Mouse (Mus musculus) stomach, postnatal 0 days (tissue): ENCODE results near the gene Ivd.

Experiments
- CTCF ChIP-seq: IDR thresholded peaks from 2 replicates; pipeline ENCODE4 v1.5.1; 2016; ENCODE audit warnings: antibody characterized with exemption, low read depth, mild to moderate bottlenecking, moderate library complexity
- EP300 ChIP-seq: optimal IDR thresholded peaks from 2 replicates; pipeline ENCODE3; 2016; ENCODE audit warnings: antibody characterized with exemption

- TF ChIP-seq CTCF, result no peak
- no peak for TF ChIP-seq EP300
Observed at GRCm38 (mm10) chr2:118838330-118838729, 23.4 kb upstream of the Ivd start.
